Mouse (Mus musculus) testis, adult 2 months (tissue): ENCODE results near the gene Myl4.

Source experiments
- CTCF ChIP-seq: fragments of 200-500 bp; IDR thresholded peaks from 2 replicates; pipeline ENCODE4 v1.5.1; 2012; ENCODE audit warnings: low read depth, mild to moderate bottlenecking, inconsistent platforms, low read length, moderate library complexity; ENCODE audit not compliant: control insufficient read depth, insufficient read depth, insufficient replicate concordance
- POLR2A ChIP-seq: fragments of 200-500 bp; IDR thresholded peaks from 2 replicates; pipeline ENCODE4 v1.6.1; 2012; ENCODE audit warnings: low read depth, mild to moderate bottlenecking, inconsistent platforms, low read length, moderate library complexity; ENCODE audit not compliant: control insufficient read depth

- TF ChIP-seq CTCF: no peak
- TF ChIP-seq POLR2A: no peak
Observed at GRCm38 (mm10) chr11:104596365-104596764, 45.9 kb downstream of the Myl4 start.
